Mouse (Mus musculus) 3134 (cell line): ENCODE measurements around the gene Scly.
A peak's percentile ranks its signal among the peaks of the same experiment; 100 is the strongest.

Experiments used
- DNase-seq: peaks from one replicate; pipeline ENCODE4 v3.0.0-alpha.2; 2011; ENCODE audit warnings: low spot score; ENCODE audit not compliant: insufficient read length; ENCODE audit errors: extremely low read depth

Gene Scly

GRCm38 (mm10) chr1:91297799-91298744 is at the start of gene Scly:
Scly (plus strand) TSS chr1:91298338.
- DNase-seq: peak; percentile 72

GRCm38 (mm10) chr1:91248970-91249369 is 49.2 kb upstream of the Scly start:
- DNase-seq: no peak

GRCm38 (mm10) chr1:91249564-91250414 is 48.3 kb upstream of the Scly start, which contains the start of gene Ube2f:
Ube2f (plus strand) TSS chr1:91250304.
- peak; percentile 96 for DNase-seq

- peak; percentile 40 for DNase-seq
Observed at GRCm38 (mm10) chr1:91250415-91251147, 47.6 kb upstream of the Scly start.

- no peak for DNase-seq
Observed at GRCm38 (mm10) chr1:91251148-91251650, 46.9 kb upstream of the Scly start.

GRCm38 (mm10) chr1:91251927-91252326 is 46.2 kb upstream of the Scly start:
- peak; percentile 25 for DNase-seq

GRCm38 (mm10) chr1:91257918-91258317 is 40.2 kb upstream of the Scly start:
- peak; percentile 35 for DNase-seq

GRCm38 (mm10) chr1:91259794-91260193 is 38.3 kb upstream of the Scly start:
- DNase-seq: no peak

- no peak for DNase-seq
Observed at GRCm38 (mm10) chr1:91262508-91262907, 35.6 kb upstream of the Scly start.

GRCm38 (mm10) chr1:91272260-91272659 is 25.9 kb upstream of the Scly start:
- DNase-seq: peak; percentile 57

- no peak for DNase-seq
Observed at GRCm38 (mm10) chr1:91276581-91276980, 21.6 kb upstream of the Scly start.

- DNase-seq: no peak
Observed at GRCm38 (mm10) chr1:91277480-91277879, 20.7 kb upstream of the Scly start.

GRCm38 (mm10) chr1:91278410-91279119 is 19.6 kb upstream of the Scly start:
- DNase-seq: no peak

GRCm38 (mm10) chr1:91279126-91279525 is 19.0 kb upstream of the Scly start:
- no peak for DNase-seq

- DNase-seq: no peak
Observed at GRCm38 (mm10) chr1:91282582-91282981, 15.6 kb upstream of the Scly start.

- no peak for DNase-seq
Observed at GRCm38 (mm10) chr1:91289375-91289774, 8.8 kb upstream of the Scly start.

GRCm38 (mm10) chr1:91292101-91292825 is 5.9 kb upstream of the Scly start:
- no peak for DNase-seq

- no peak for DNase-seq
Observed at GRCm38 (mm10) chr1:91295544-91295943, 2.6 kb upstream of the Scly start.

GRCm38 (mm10) chr1:91299026-91299706 is 1.0 kb downstream of the Scly start:
- no peak for DNase-seq
